Mouse (Mus musculus): ENCODE measurements around the gene Zscan2.

The Zscan2 gene

GRCm38 (mm10) chr7:80919647-80920008, 58.9 kb downstream of the Zscan2 start:
- DNase-seq (ENCODE audit: low read depth, low spot score) = no peak

- DNase-seq (ENCODE audit: low read depth, low spot score) = no peak
Measured at GRCm38 (mm10) chr7:80923165-80923564, 62.4 kb downstream of the Zscan2 start.

Measured in R1 (cell line).